11 mouse cellular contexts compared by ENCODE assay signal in genomic region chr12:27575629-27576028, GRCm38 (mm10).
DNase-seq lines count a peak whose midpoint lies in the region; ATAC-seq lines count a peak whose summit lies in the region.
"Had no signal": no experiment of that assay in that cellular context is flagged by ENCODE, and none has a peak within 500 bp of the region (broad histone marks: within the 10 kb centered on the region; RNA-seq: fewer than 3 reads in every experiment).

No protein-coding gene starts in this region.

- no peak overlapping the region for H3K4me3 ChIP-seq in forebrain, embryonic 15.5 days
- H3K4me3 ChIP-seq in limb, embryonic 13.5 days = no peak overlapping the region
- no peak overlapping the region for H3K4me3 ChIP-seq in neural tube, embryonic 13.5 days
- H3K4me3 ChIP-seq in heart, embryonic 12.5 days = no peak overlapping the region
- H3K4me3 ChIP-seq: liver, embryonic 13.5 days had no signal

- peak; percentile 72; the same call in 1 of the 2 replicates for ATAC-seq in forebrain, embryonic 15.5 days (replicated peaks)
- peak; percentile 51; the same call in 1 of the 2 replicates for ATAC-seq in limb, embryonic 13.5 days (ENCODE audit: low FRiP score, low read depth)
- ATAC-seq in neural tube, embryonic 13.5 days (ENCODE audit: low read depth) = peak; percentile 83
- no peak for ATAC-seq in heart, embryonic 12.5 days (ENCODE audit: insufficient number of reproducible peaks, low FRiP score)
- no peak for ATAC-seq in frontal cortex, adult (ENCODE audit: low TSS enrichment)

- H3K36me3 ChIP-seq in forebrain, embryonic 15.5 days = no peaks in the 10 kb centered on the region
- no peaks in the 10 kb centered on the region for H3K36me3 ChIP-seq in limb, embryonic 13.5 days
- no peaks in the 10 kb centered on the region for H3K36me3 ChIP-seq in neural tube, embryonic 13.5 days
- H3K36me3 ChIP-seq in heart, embryonic 12.5 days = no peaks in the 10 kb centered on the region
- H3K36me3 ChIP-seq: liver, embryonic 13.5 days had no signal

- no peak overlapping the region for H3K9ac ChIP-seq in forebrain, embryonic 15.5 days (replicated peaks)
- H3K9ac ChIP-seq in limb, embryonic 13.5 days = no peak overlapping the region
- H3K9ac ChIP-seq in neural tube, embryonic 13.5 days = no peak overlapping the region
- H3K9ac ChIP-seq in heart, embryonic 12.5 days = no peak overlapping the region
- H3K9ac ChIP-seq: liver, embryonic 13.5 days had no signal

- H3K9me3 ChIP-seq in forebrain, embryonic 15.5 days = no peaks in the 10 kb centered on the region
- H3K9me3 ChIP-seq in limb, embryonic 13.5 days = no peaks in the 10 kb centered on the region
- no peaks in the 10 kb centered on the region for H3K9me3 ChIP-seq in neural tube, embryonic 13.5 days
- no peaks in the 10 kb centered on the region for H3K9me3 ChIP-seq in heart, embryonic 12.5 days (replicated peaks)
- H3K9me3 ChIP-seq: liver, embryonic 13.5 days had no signal

- 14% methylated on average over 7 of the region's 7 CpGs for WGBS in forebrain, embryonic 15.5 days
- 28% methylated on average over 7 of the region's 7 CpGs for WGBS in limb, embryonic 13.5 days
- WGBS in neural tube, embryonic 13.5 days = 7% methylated on average over 7 of the region's 7 CpGs
- WGBS in heart, embryonic 12.5 days = 79% methylated on average over 7 of the region's 7 CpGs

- peak overlapping the region; percentile 58 for H3K27ac ChIP-seq in forebrain, embryonic 15.5 days (replicated peaks)
- no peak overlapping the region; the same call in 1 of the 2 replicates for H3K27ac ChIP-seq in limb, embryonic 13.5 days
- peak overlapping the region; percentile 69 for H3K27ac ChIP-seq in neural tube, embryonic 13.5 days (replicated peaks)
- H3K27ac ChIP-seq in heart, embryonic 12.5 days (ENCODE audit: poor library complexity, severe bottlenecking) = no peak overlapping the region
- H3K27ac ChIP-seq: liver, embryonic 13.5 days had no signal

- no peak overlapping the region for H3K4me2 ChIP-seq in forebrain, embryonic 15.5 days (replicated peaks)
- no peak overlapping the region for H3K4me2 ChIP-seq in limb, embryonic 13.5 days (replicated peaks)
- no peak overlapping the region for H3K4me2 ChIP-seq in neural tube, embryonic 13.5 days
- H3K4me2 ChIP-seq in heart, embryonic 12.5 days = no peak overlapping the region
- H3K4me2 ChIP-seq: liver, embryonic 13.5 days had no signal

- H3K27me3 ChIP-seq in forebrain, embryonic 15.5 days = no peaks in the 10 kb centered on the region
- H3K27me3 ChIP-seq in limb, embryonic 13.5 days = no peaks in the 10 kb centered on the region
- no peaks in the 10 kb centered on the region for H3K27me3 ChIP-seq in neural tube, embryonic 13.5 days
- no peaks in the 10 kb centered on the region for H3K27me3 ChIP-seq in heart, embryonic 12.5 days (replicated peaks)
- H3K27me3 ChIP-seq: liver, embryonic 13.5 days had no signal

- H3K4me1 ChIP-seq in forebrain, embryonic 15.5 days = peaks cover 13% of the 10 kb centered on the region
- H3K4me1 ChIP-seq in limb, embryonic 13.5 days = peaks cover 12% of the 10 kb centered on the region
- peaks cover 15% of the 10 kb centered on the region for H3K4me1 ChIP-seq in neural tube, embryonic 13.5 days (replicated peaks)
- H3K4me1 ChIP-seq in heart, embryonic 12.5 days (replicated peaks) = no peaks in the 10 kb centered on the region
- H3K4me1 ChIP-seq: liver, embryonic 13.5 days had no signal

- DNase-seq in embryo, embryonic 10 days (ENCODE audit: low spot score) = peak; percentile 70
- DNase-seq in embryo, embryonic 9.5 days (ENCODE audit: extremely low spot score) = no peak
- DNase-seq in heart, postnatal 4 days = no peak
- DNase-seq: liver, embryonic 13.5 days; right cerebral cortex, adult 18-20 months; thymus, postnatal 36 days had no signal

Comparison
In these comparisons a context has a peak if more than half of its experiments do, and no peak if none do; other contexts are left out.
1. ATAC-seq: peak in forebrain, embryonic 15.5 days (single experiment), limb, embryonic 13.5 days (single experiment) and neural tube, embryonic 13.5 days (single experiment); none in heart, embryonic 12.5 days (single experiment) and frontal cortex, adult (single experiment).
2. H3K27ac ChIP-seq: peak in forebrain, embryonic 15.5 days (single experiment) and neural tube, embryonic 13.5 days (single experiment); none in limb, embryonic 13.5 days (single experiment) and heart, embryonic 12.5 days (single experiment).